Mouse (Mus musculus): ENCODE results near the gene Psmd7.

Psmd7 gene

GRCm38 (mm10) chr8:107578132-107578531 lies 10.1 kb downstream of the Psmd7 start:
- in situ Hi-C loops (cut with MseI, MboI) = loop anchor here in 1 of 2 experiments (5.0 kb wide), 1 partner anchor 126 kb away; no protein-coding TSS in a partner anchor

GRCm38 (mm10) chr8:107577640-107578039 lies 10.6 kb downstream of the Psmd7 start:
- in situ Hi-C loops (cut with MseI, MboI) = loop anchor here in 1 of 2 experiments (5.0 kb wide), 1 partner anchor 125 kb away; no protein-coding TSS in a partner anchor

DNA sequence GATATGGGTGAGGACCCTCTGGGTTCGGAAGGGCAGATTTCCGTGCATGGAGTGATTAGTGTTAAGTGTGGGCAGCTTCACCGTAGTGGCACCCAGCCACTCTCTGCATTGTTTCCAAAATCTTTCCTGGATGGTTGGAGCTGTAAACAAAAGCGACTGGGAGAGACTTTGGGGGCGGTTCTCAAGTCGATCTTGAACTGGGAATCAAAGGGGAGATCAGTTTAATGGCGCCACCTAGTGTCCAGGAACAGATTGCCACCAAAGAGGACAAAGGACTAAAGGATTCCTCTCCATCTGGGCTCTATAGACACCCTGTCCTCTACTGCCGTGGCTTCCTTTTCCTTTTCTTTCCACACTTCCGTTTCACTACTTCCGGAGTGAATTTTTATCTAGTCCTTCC lies 11.6 kb downstream of the Psmd7 start:
- in situ Hi-C loops (cut with MseI, MboI) = loop anchor here in 1 of 2 experiments (5.0 kb wide), 1 partner anchor 124 kb away; no protein-coding TSS in a partner anchor

DNA sequence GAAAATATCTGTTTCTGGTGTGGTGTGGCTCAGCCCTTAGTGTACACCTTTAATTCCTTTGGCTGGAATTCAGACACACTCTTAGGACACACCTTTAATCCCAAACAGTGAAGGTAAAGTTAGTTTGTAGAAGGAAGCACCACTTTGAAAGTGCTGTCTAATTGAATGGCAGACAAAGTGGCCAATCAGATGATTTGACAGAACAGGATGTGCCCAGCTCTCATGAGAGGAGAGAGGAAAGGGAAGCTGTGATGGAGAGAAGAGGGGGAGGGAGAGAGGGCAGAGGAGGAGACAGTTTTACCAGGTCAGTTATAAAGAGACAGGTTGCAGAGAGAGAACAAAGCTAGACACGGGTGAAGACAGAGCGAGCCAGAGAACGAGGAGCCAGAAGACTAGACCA lies 13.5 kb downstream of the Psmd7 start:
- in situ Hi-C loops (cut with MseI, MboI) = loop anchor here (5.0 kb wide), 2 partner anchors 117 to 122 kb away; no protein-coding TSS in a partner anchor

DNA sequence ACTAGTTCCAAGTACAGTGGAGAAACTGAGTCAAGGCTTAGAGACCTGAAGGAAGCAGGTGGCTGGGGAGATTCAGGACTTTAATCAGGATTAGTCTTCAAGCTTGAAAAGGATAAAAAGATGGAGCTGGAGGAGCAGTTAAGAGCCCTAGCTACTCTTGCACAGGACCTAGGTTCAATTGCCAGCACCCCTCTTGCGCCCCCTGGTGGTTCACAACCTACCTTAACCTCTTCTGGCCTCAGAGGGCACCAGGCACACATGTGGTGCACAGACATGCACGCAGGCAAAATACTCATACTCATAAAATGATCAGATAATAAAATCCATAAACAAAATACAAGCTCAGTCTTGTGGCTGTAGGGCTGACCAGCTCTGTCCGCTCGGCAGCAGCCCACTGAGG lies 15.8 kb downstream of the Psmd7 start:
- in situ Hi-C loops (cut with MseI, MboI) = loop anchor here in 1 of 2 experiments (5.0 kb wide), 1 partner anchor 115 kb away; no protein-coding TSS in a partner anchor

DNA sequence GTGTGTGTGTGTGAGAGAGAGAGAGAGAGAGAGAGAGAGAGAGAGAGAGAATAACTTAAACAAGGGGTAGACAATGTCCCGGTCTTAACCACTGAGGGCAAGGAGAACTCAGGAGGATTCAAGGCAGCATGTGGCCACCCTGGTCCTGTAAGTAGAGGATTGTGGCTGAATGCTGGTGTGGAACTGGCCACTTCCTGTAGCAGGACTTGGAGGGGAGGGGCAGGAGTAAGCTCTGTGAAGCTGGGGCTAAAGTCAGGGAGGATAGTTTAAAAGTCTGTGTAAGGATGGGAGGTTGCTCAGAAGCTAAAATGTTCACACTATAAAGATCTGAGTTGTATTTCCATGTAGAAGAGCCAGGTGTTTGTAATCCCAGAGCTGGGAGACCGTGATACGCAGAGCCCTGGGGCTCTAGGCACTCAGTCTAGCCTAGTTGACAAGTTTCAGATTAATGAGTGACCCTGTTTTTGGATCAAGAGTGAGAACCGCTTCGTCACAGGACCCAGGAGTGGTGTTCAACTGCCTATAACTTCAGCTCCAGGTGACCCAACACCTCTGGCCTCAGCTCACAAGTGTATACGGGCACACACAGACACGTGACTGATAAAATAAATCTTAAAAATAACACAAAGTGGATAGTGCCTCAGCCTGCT lies 16.7 kb downstream of the Psmd7 start:
- in situ Hi-C loops (cut with MseI, MboI) = loop anchor here in 1 of 2 experiments (5.0 kb wide), 1 partner anchor 114 kb away; no protein-coding TSS in a partner anchor

- in situ Hi-C loops (cut with MseI, MboI) = loop anchor here in 1 of 2 experiments (5.0 kb wide), 1 partner anchor 114 kb away; no protein-coding TSS in a partner anchor
Measured at GRCm38 (mm10) chr8:107571046-107571445, 17.2 kb downstream of the Psmd7 start.

- in situ Hi-C loops (cut with MseI, MboI) = no loop called here
Measured at GRCm38 (mm10) chr8:107562164-107562563, 26.1 kb downstream of the Psmd7 start.

DNA sequence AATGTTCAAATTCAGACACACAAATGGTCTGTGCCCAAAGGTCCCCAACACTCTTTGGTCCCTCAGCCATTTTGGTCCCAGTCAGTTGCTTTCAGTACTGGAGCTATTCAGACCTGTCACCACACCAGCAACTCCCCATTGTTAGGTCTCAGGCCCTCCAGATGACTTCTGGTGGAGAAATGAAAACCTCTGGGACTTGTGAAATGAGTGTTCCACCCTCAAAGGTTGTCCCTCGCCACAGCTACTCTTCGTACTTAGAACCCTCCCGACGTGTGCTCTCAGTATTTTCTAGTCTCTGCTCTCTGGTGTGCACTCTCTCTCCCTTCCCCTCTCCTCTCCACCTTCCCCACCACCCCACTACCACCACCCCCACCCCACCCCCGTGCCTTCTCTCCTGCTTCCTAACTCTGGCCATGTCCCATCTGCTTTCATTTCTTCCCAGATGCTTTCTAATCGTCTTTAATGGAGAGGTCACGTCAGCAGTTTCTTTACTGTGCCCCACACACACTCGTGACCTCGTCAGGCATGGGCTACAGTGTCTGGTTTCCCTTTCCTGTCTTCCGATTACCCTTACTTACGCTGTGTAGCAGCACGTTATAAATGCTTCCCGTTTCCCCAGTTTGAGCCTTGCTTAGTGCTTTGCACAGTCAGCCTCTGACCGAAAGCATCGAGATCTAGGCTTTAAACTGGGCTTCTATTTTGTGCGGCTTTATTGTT lies 27.3 kb downstream of the Psmd7 start:
- in situ Hi-C loops (cut with MseI, MboI) = no loop called here

DNA sequence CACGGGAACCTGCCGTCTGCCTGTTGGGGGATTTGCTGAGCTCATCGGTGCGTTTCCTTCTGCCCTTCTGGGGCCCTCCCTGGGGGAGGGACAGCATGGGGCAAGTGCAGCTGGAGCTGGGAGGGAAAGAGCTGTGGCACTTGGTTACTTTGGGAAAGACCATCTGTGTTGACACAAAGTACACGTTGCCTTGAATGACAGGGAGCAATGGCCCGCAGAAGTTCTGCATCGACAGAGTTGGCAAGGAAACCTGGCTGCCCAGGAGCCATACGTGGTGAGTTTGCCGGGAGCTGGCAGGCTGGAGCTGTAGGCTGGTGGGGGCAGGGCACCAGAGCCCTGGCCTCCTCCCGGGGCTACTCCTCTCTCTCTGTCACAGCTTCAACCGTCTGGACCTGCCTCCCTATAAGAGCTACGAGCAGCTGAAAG lies 31.7 kb downstream of the Psmd7 start:
- in situ Hi-C loops (cut with MseI, MboI) = no loop called here

GRCm38 (mm10) chr8:107555231-107555630 lies 33.0 kb downstream of the Psmd7 start:
- in situ Hi-C loops (cut with MseI, MboI) = no loop called here

GRCm38 (mm10) chr8:107552234-107552633 lies 36.0 kb downstream of the Psmd7 start:
- in situ Hi-C loops (cut with MseI, MboI) = no loop called here

DNA sequence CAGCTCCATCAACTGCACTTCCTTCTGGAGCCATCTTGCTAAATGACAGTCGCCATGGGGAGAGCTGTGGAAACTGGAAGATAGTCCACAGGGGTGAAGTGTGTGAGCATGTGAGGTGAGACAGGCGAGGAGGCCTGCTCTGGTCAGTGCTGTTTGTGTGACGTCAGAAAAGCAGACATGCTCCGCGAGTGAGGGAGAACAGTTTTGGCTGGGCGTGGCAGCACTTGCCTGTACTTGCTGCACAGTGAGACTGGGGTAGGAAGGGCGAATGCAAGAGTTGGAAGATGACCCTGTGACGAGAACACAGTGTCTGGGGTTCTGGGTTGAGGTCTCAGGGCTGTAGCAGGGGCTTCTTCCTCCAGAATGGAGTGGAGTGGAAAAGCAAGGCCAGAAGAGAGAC lies 41.4 kb downstream of the Psmd7 start:
- in situ Hi-C loops (cut with MseI, MboI) = no loop called here

DNA sequence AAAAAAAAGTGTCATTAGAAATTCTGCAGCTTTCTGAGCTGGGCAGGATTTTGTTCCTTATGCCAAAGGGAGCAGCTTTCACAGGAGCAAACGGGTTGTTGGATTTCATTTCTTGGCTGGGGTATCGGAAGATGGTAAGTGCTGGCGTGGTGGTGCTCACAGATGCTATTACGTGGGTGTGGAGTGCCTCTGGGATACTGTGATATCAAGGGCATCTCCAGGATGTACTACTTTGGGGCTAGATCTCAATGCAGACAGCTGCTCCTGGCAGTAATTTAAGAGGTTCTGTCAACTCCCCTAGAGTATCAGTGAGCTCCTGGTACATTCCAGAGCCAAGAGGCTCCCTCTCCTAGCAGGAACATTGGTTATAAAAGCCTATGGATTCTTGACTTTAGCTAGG lies 42.1 kb downstream of the Psmd7 start:
- in situ Hi-C loops (cut with MseI, MboI) = no loop called here

DNA sequence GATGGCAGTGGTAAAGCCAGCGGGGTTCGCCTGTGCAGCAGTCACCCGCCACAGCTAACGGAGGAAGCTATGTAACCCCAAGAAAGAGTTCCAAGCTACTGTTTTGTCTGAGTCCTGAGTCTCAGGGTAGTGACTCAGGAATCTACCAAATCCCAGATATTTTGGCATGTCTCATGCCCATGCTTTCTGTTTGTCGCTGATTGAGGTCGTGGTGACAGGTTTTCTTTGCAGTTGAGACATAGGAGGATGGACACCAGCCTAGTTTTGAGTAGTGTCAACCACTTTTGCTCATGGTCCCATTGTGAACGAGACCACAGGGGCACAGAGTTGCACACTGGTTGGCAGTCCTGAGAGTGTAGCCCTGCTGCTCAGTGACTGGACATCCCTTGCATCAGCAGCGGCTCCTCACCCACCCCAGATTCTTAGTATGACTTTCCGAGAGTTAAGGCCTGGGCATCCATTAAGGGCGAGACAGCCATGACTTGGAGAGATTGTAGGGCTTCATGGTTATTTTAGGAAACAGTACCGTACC lies 42.6 kb downstream of the Psmd7 start:
- in situ Hi-C loops (cut with MseI, MboI) = no loop called here

GRCm38 (mm10) chr8:107544651-107545174 lies 43.6 kb downstream of the Psmd7 start:
- in situ Hi-C loops (cut with MseI, MboI) = no loop called here

DNA sequence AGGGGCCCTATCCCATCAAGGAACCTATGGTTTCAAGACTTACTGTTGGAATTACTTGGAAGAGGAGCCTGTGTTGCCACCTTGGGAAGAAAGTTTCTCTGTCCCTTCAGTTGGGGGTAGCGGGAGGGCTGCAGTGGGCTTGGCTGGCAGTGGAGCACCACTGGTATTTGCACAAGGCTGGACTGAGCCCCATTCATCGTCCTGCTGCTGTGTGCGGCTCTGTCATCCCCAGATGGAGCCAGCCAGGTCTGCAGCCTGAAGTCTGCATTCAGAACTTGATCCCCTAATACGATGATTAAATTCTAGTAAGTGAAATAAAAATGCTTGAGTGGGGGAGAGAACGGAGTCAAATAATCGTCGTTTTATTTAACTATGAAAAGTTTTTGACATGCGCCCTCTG lies 44.1 kb downstream of the Psmd7 start:
- in situ Hi-C loops (cut with MseI, MboI) = no loop called here

DNA sequence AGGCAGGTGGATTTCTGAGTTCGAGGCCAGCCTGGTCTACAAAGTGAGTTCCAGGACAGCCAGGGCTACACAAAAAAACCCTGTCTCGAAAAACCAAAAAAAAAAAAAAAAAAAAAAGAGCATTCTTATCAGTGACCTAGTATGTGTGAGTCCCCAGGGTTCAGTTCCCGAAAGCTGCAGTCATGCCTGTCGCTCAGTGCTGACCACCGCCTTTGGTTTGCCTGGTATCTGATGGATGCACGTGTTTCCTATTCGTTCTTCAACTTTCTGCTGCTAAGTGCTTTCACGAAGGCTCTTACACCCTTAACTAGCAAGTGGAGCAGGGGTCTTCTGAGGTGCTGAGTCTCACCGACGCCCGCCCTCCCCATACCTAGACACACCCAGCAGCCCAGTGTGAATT lies 44.5 kb downstream of the Psmd7 start:
- in situ Hi-C loops (cut with MseI, MboI) = no loop called here

- in situ Hi-C loops (cut with MseI, MboI) = no loop called here
Measured at GRCm38 (mm10) chr8:107542151-107542550, 46.1 kb downstream of the Psmd7 start.

DNA sequence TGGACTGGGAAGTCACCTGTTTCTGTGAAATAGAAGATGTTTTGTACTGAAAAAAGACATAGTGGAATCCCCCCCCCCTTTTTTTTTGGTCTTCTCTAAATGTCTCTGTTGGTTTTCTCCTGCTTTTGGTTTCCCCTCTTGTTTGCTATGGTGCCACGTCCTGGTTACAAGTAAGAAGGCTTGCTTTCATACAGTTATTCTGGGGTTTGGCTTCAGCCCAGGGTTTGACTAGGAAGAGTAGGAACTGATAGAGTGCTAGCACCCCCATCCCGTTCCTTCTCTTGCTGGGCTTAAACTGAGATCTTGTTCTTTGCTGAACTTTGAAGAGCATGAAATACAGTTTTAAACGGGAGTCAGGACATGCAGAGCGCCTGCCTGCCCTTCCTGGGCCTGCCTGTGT lies 46.9 kb downstream of the Psmd7 start:
- in situ Hi-C loops (cut with MseI, MboI) = no loop called here

GRCm38 (mm10) chr8:107540623-107541022 lies 47.6 kb downstream of the Psmd7 start:
- in situ Hi-C loops (cut with MseI, MboI) = no loop called here

GRCm38 (mm10) chr8:107537472-107537871 lies 50.8 kb downstream of the Psmd7 start:
- in situ Hi-C loops (cut with MseI, MboI) = no loop called here

All from mouse trophoblast stem cell (cell line).